Mouse (Mus musculus) liver (tissue): ENCODE measurements around the gene Arhgef6.

Experiments used
- DNase-seq: peaks from one replicate; pipeline ENCODE4 v3.0.0-alpha.2; 2020; ENCODE audit warnings: mixed read lengths

Gene Arhgef6

GRCm38 (mm10) chrX:57338371-57339211, at the start of gene Arhgef6:
TSS of gene Arhgef6 (minus strand) at chrX:57338729.
- no peak for DNase-seq

GRCm38 (mm10) chrX:57380915-57381314, 42.4 kb upstream of the Arhgef6 start:
- no peak for DNase-seq

- DNase-seq: no peak
These were observed 40.0 kb upstream of the Arhgef6 start for GRCm38 (mm10) chrX:57378579-57378978.

GRCm38 (mm10) chrX:57377096-57377495, 38.6 kb upstream of the Arhgef6 start:
- no peak for DNase-seq

- no peak for DNase-seq
These were observed 35.5 kb upstream of the Arhgef6 start for GRCm38 (mm10) chrX:57374029-57374428.

- peak; percentile 37 for DNase-seq
These were observed 35.0 kb upstream of the Arhgef6 start for GRCm38 (mm10) chrX:57373543-57373942.

GRCm38 (mm10) chrX:57372965-57373364, 34.4 kb upstream of the Arhgef6 start:
- DNase-seq: no peak

- DNase-seq: peak; percentile 81
These were observed 26.5 kb upstream of the Arhgef6 start for GRCm38 (mm10) chrX:57364891-57365569.

- no peak for DNase-seq
These were observed 20.8 kb upstream of the Arhgef6 start for GRCm38 (mm10) chrX:57359316-57359715.

GRCm38 (mm10) chrX:57339220-57339619, 691 bp upstream of the Arhgef6 start:
- DNase-seq: no peak

- DNase-seq: no peak
These were observed 947 bp downstream of the Arhgef6 start for GRCm38 (mm10) chrX:57337582-57337981.

- no peak for DNase-seq
These were observed 1.6 kb downstream of the Arhgef6 start for GRCm38 (mm10) chrX:57336958-57337357.

GRCm38 (mm10) chrX:57335313-57335712, 3.2 kb downstream of the Arhgef6 start:
- DNase-seq: no peak

- no peak for DNase-seq
These were observed 10.7 kb downstream of the Arhgef6 start for GRCm38 (mm10) chrX:57327668-57328338.

- DNase-seq: peak; percentile 29
These were observed 11.9 kb downstream of the Arhgef6 start for GRCm38 (mm10) chrX:57326487-57327221.

GRCm38 (mm10) chrX:57325861-57326461, 12.6 kb downstream of the Arhgef6 start:
- DNase-seq: no peak

- no peak for DNase-seq
These were observed 13.6 kb downstream of the Arhgef6 start for GRCm38 (mm10) chrX:57324891-57325290.

GRCm38 (mm10) chrX:57312066-57312465, 26.5 kb downstream of the Arhgef6 start:
- DNase-seq: no peak

GRCm38 (mm10) chrX:57309993-57310392, 28.5 kb downstream of the Arhgef6 start:
- peak; percentile 3 for DNase-seq

- no peak for DNase-seq
These were observed 31.8 kb downstream of the Arhgef6 start for GRCm38 (mm10) chrX:57306747-57307146.

GRCm38 (mm10) chrX:57304784-57305287, 33.7 kb downstream of the Arhgef6 start:
- peak; percentile 3 for DNase-seq
